Mouse (Mus musculus) cortical plate, adult 2 months (tissue): Measurements from ENCODE around the gene Wdr27. TPM values are rescaled to one million over a fixed set of nuclear protein-coding genes. Genes with fewer than 3 reads are reported as not detected.

ENCODE experiments used
- H3K27ac ChIP-seq: fragments of 200-500 bp; 2 replicates; pipeline ENCODE4 v1.5.1; 2012; ENCODE audit warnings: low read length, control low read depth, inconsistent platforms; ENCODE audit not compliant: insufficient read depth
- H3K4me1 ChIP-seq: fragments of 200-500 bp; 2 replicates; pipeline ENCODE4 v1.6.1; 2011; ENCODE audit warnings: low read length; ENCODE audit not compliant: control insufficient read depth, insufficient read depth
- H3K4me3 ChIP-seq: fragments of 200-500 bp; 2 replicates; pipeline ENCODE4 v1.5.1; 2011; ENCODE audit warnings: mild to moderate bottlenecking, low read length, control low read depth; ENCODE audit not compliant: insufficient read depth
- CTCF ChIP-seq: fragments of 200-500 bp; IDR thresholded peaks from 2 replicates; pipeline ENCODE4 v1.5.1; 2011; ENCODE audit warnings: mild to moderate bottlenecking, control low read depth, low read length; ENCODE audit not compliant: insufficient read depth; ENCODE audit errors: extremely low read depth
- POLR2A ChIP-seq: fragments of 200-500 bp; IDR thresholded peaks from 2 replicates; pipeline ENCODE4 v1.6.1; 2011; ENCODE audit warnings: mild to moderate bottlenecking, low read length, control low read depth; ENCODE audit not compliant: insufficient read depth; ENCODE audit errors: extremely low read depth
- polyA plus RNA-seq: library from polyadenylated mRNA; depleted of rRNA; stranded (reverse); fragments of >200 nt; gene quantifications from 2 replicates; pipeline ENCODE4 v1.2.3, GENCODE M21; 2012

The Wdr27 gene
- polyA plus RNA-seq, 1 experiment, result 6.0 TPM

DNA sequence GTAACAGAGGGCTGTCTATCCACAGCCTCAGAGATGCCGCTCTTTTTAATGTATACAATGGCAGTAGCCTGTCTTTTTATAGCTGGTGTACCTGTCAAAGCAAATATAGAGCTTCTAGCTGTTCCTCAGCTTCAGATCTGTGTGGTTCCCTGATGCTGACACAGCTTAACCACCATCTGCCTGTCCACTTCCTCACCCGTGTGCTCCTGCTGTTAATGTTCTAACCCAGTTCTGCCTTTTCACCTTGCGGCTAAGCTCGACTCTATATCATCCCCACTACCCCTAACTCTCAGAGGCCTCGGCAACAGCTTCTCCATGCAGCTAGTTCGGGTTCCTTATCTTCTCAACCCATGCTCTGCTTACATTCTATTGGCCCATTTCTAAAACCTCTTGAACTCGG, 12.3 kb downstream of the Wdr27 start:
- no peak overlapping the region for H3K4me3 ChIP-seq
- no peak for TF ChIP-seq CTCF
- TF ChIP-seq POLR2A, result no peak
- H3K27ac ChIP-seq, result no peak overlapping the region
- H3K4me1 ChIP-seq, result no peaks in the 10 kb centered on the region

DNA sequence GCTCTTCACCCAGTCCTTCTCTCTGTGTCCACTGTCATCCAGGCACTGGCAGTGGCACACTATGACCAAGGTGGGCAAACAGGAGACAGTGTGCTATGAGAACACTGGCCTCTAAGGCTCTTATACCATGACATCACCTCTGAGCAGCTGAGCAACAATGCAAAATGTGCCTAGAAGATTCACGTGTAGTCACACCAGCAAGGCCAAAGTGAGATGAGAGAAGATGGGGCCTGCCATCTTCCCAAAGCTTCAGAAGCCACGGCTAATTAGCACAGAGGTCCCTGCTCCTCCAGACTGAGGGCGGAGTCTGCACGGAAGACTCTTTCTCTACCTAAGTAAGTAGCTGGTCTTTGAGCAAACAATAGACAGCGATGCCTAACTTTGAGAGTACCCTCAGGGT, 14.3 kb downstream of the Wdr27 start:
- no peak for TF ChIP-seq POLR2A
- TF ChIP-seq CTCF, result no peak
- Histone ChIP-seq H3K4me3 (no peak overlapping the region), H3K27ac (no peak overlapping the region), H3K4me1 (no peaks in the 10 kb centered on the region)

DNA sequence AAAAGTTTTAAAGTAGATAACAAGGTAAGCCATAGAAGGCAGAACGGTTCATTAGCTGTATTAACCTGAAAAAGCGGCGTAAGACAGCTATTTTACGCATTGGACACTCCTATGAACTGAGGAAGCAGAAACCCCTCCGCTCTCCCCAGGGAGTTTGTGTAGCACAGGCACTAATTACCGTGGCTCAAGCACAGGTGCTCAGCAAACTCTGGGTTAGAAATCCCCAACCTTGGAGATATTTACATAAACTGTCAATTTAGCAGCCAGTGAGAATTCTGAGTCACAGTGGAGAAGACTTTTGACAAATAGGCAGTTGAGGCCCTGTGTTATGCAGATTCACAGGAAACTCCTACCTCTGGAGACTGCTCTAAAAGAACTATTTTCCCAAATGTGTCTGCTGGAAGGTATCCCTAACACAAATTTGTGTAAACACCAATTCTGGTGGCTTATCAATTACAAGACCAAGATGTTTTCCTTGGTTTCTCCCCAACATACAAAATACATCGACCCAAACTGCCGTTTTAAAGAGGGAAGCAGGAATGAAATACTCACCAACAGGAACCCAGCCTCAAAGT, 15.2 kb downstream of the Wdr27 start:
- H3K4me3 ChIP-seq, result no peak overlapping the region
- no peak overlapping the region for H3K27ac ChIP-seq
- TF ChIP-seq CTCF (no peak), POLR2A (no peak)
- no peaks in the 10 kb centered on the region for H3K4me1 ChIP-seq

DNA sequence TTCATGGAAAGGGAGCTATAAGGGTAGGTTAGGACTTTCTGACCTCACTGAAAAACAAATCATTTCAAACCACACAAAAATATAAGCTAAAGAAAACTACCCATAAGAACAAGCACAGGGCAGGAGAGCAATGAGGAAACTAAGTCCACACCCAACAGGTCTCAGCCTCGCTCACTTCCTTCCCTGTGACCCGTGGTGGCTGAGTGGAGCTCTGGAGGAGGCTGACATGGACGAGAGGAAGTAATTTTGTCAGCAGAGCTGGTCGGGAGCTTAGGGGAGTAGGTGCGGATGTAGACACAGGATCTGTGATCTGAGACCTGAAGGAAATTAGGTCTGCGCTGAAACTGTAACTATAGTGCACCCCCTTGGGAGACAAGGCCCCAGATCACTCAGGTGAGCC, 21.4 kb downstream of the Wdr27 start:
- no peak overlapping the region for H3K4me3 ChIP-seq
- no peaks in the 10 kb centered on the region for H3K4me1 ChIP-seq
- no peak overlapping the region for H3K27ac ChIP-seq
- no peak for TF ChIP-seq POLR2A
- no peak for TF ChIP-seq CTCF

DNA sequence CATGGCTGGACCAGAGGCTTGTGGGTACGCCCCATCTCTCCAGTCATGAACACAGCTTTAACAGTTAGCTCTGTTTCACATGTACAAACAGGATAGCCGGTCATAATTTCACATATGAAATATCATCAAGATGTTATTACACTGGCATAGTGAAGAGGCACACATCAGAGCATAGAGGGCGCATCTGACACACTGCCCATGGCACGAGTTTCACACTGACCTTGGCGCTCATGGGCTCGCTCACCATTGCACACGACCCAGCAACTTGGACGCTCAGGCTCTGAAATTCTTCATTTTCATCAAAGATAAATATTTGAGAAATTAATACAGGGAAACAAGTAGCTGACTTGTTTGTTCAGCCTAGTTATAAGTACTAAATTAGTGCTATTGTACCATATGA, 25.1 kb downstream of the Wdr27 start:
- H3K4me1 ChIP-seq, result no peaks in the 10 kb centered on the region
- H3K27ac ChIP-seq, result no peak overlapping the region
- TF ChIP-seq POLR2A, result no peak
- no peak for TF ChIP-seq CTCF
- no peak overlapping the region for H3K4me3 ChIP-seq

DNA sequence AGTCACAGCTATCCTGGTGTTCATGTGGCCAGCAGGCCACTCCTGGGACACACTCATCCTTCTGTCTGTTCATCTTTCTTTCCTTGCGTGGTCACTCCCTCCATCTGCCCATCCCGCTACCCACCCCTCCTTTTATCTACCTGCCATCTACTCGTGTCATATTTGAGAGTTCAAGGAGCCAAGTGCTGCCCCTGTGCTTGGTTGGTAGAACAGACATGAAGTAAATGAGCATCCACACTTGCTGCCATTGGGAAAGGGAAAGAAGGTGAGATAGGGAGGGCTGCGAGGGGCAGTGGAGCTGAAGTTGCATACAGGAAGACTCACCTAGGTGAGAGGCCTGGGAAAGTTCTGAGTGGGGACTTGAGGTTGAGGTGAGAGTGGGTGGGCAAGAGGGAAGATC, 28.6 kb downstream of the Wdr27 start:
- Histone ChIP-seq H3K4me1 (no peaks in the 10 kb centered on the region), H3K4me3 (no peak overlapping the region), H3K27ac (no peak overlapping the region)
- TF ChIP-seq CTCF (no peak), POLR2A (no peak)

DNA sequence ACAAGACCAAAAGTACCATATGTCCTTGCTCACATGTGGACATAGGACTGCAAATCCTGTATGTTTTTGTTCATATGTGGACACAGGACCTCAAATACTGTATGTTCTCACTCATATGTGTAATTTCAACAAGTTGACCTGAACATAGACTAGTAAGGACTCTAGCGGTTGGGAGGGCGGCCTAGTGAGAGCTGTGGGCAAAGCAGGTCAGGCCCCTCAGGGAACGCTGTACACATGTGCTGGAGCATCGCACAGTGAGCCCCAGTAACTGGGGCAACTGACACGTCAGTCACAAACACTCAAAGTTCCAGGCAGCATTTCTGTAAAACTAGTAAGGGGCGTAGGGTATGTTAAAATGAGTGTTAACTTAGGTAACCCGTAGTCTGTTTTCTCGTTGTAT, 30.0 kb downstream of the Wdr27 start:
- no peaks in the 10 kb centered on the region for H3K4me1 ChIP-seq
- no peak for TF ChIP-seq POLR2A
- TF ChIP-seq CTCF, result no peak
- no peak overlapping the region for H3K4me3 ChIP-seq
- H3K27ac ChIP-seq, result no peak overlapping the region

DNA sequence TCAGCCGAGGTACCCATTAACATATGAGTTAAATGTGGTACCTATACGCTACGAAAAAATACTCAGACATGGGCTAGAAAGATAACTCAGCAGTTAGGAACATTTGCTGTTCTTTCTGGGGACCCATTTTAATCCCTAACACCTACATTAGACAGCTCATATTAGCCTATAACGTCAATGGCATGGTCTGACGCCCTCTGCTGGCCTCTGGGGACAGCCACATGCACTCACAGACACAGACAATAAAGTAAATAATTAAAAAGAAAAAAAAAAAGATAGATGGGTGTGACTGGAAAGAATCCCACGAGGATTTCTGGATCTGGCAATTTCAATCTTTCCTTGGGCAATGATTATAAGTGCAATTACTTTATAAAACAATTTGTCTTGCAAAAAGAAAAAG, 30.5 kb downstream of the Wdr27 start:
- Histone ChIP-seq H3K4me1 (no peaks in the 10 kb centered on the region), H3K27ac (no peak overlapping the region), H3K4me3 (no peak overlapping the region)
- peak; percentile 12; the same call in 1 of the 2 replicates for TF ChIP-seq CTCF
- TF ChIP-seq POLR2A, result no peak

DNA sequence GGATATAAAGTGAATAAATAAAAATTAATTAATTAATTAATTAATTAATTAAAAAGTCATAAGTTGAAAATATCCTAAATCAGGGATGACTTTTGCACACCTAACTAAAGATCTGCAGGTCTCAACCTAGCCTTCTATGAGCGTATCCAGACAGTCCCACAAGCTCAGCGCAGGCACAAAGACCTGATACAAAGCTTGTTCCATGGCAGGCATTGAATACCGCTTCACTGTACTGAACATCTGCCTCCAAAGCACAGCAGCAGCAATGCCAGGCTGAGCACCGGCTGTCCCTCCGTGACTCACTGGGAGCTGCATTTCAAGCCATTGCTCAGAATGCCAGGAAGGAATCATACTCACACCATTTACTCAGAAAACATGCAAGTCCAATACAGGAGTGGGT, 32.2 kb downstream of the Wdr27 start:
- no peak for TF ChIP-seq CTCF
- no peak for TF ChIP-seq POLR2A

DNA sequence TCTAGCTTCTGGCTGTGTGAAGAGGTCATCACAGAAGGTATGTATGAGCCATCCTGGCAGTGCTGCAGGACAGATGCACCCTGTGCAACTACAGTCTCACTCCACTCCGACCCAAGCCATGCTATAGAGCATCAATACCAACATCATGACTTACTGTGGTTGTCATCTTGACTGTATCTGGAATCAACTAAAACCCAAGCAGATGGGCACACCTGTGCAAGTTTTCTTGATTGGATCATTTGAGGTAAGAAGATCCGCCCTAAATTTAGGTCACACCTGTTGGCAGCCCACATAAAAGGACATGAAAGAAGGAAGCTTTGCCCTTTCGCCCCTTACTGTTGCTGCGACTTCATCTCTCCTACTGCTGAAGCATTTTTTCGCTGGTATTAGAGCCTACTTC, 33.6 kb downstream of the Wdr27 start:
- no peak overlapping the region for H3K4me3 ChIP-seq
- TF ChIP-seq CTCF (no peak), POLR2A (no peak)
- no peak overlapping the region for H3K27ac ChIP-seq
- no peaks in the 10 kb centered on the region for H3K4me1 ChIP-seq

More for the DNA sequence above, 32.2 kb downstream of the Wdr27 start:
- Histone ChIP-seq H3K4me3 (no peak overlapping the region), H3K27ac (no peak overlapping the region), H3K4me1 (no peaks in the 10 kb centered on the region)

DNA sequence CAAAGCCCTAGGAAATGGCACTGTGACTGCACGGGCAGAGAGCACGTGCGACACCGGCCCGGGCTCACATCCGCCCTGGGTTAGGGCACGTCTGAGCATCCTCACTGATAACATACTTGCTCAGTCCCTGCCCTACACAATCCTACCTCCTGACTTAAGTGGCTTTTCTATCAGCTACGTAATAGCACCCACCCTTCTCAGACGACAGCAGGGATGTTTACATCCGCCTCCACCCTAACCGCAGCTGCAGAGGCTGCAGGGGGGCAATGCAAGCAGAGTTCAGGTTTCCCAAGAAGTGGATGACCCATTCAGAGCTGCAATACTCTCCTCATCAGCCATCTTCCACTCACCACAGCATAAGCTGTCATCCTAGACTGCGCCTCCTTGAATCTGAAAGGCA, 35.8 kb downstream of the Wdr27 start:
- Histone ChIP-seq H3K27ac (no peak overlapping the region), H3K4me1 (no peaks in the 10 kb centered on the region), H3K4me3 (no peak overlapping the region)
- TF ChIP-seq CTCF, result no peak
- TF ChIP-seq POLR2A, result no peak
